Mouse (Mus musculus) Muller cell, postnatal 12 days (primary cell): ENCODE data around the gene Nectin2.
"Not testable (repeated sequence)": the region's sequence is repeated elsewhere in the genome, so short reads cannot be mapped to it uniquely, and the experiment has no call there.

Experiments
- DNase-seq: peaks from one replicate; pipeline ENCODE4 v3.0.0-alpha.2; 2015; ENCODE audit errors: inconsistent ontology term

Nectin2 gene

DNA sequence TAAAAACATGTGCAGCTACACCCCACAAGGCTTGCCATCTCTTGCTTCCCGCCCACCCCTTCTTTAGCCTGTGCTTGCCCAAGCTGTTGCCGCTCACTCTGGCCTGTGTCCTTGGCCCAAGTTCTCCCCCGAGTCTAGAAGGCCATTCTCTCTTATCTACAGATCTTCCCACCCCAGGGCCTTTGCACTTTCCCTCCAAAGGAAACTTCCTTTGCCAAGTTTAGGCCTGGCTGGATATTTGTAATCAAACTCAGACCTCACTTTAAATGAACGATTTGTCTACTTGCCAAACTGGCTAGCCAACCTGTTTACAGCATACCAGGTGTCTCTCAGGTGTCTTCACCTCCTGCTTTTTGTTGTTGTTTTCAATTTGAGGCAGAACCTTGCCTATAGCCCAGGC lies 59.4 kb downstream of the Nectin2 start:
- DNase-seq = no peak

GRCm38 (mm10) chr7:19688611-19689010 lies 61.7 kb downstream of the Nectin2 start:
- DNase-seq = no peak

GRCm38 (mm10) chr7:19688101-19688500 lies 62.2 kb downstream of the Nectin2 start:
- DNase-seq = no peak

- DNase-seq = not testable (repeated sequence)
Measured at GRCm38 (mm10) chr7:19686927-19687583, 63.2 kb downstream of the Nectin2 start.

DNA sequence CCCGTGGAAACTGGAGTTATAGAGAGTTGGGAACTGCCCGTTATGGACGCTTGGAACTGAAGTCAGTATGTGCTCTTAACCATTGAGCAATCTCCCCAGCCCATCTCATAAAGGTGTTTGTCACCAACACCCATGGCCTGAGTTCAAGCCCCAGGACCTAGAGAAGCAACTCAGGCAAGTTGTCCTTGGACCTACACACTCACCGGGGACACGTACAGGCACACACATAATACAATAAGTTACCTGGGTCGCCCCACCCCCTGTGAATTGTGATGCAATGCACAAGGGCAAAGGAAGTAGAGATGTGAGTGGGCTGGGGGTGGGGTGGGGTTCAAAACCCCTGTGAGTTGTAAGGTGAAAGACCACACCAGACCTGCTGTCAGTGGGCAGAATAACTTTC lies 63.8 kb downstream of the Nectin2 start:
- DNase-seq = no peak

GRCm38 (mm10) chr7:19685374-19685773 lies 64.9 kb downstream of the Nectin2 start:
- DNase-seq = no peak

GRCm38 (mm10) chr7:19683771-19684201 lies 66.5 kb downstream of the Nectin2 start:
- DNase-seq = no peak

- DNase-seq = no peak
Measured at GRCm38 (mm10) chr7:19682979-19683378, 67.3 kb downstream of the Nectin2 start.

- DNase-seq = no peak
Measured at GRCm38 (mm10) chr7:19681202-19681694, 69.0 kb downstream of the Nectin2 start, which contains the start of the genes Gm44805 and Apoc4. Gene Gm44805 (minus strand): TSS chr7:19681423. Gene Apoc4 (minus strand): TSS chr7:19681479.

DNA sequence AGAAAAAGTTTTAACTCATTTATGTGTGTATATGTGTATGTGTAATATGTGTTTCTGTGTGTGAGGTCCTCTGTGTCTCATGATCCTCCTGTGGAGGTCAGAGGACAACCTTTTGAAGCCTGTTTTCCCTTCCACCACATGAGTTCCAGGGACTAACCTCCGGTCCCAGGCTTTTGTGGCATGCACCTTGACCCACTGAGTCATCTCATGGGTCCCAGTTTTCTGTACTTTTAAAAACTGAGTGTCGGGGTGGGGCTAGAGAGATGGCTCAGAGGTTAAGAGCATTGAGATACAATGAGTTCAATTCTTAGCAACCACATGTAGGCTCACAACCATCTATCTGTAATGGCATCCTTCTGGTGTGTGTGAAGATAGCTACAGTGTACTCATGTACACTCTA lies 69.6 kb downstream of the Nectin2 start:
- DNase-seq = no peak

- DNase-seq = no peak
Measured at GRCm38 (mm10) chr7:19678901-19679300, 71.4 kb downstream of the Nectin2 start.

DNA sequence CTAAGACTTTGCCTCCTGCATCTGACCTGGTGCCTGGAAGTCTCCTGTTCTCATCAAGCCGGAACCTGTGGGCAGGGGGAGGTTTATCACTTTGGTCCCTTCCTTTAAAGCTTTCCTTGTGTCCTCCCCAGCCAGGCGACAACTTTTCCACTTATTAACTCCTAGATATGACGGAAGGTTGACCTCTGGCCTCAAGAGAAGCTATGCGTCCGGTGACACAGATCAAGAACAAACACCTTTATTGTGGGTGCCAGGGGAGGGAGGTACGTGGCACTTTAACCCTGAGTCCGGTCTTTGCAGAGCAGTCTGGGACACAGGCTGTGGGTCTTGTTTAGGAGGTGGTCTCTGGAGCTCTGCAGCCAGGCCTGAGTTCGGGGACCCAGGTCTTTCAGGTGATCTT lies 72.4 kb downstream of the Nectin2 start, which contains the start of gene Apoc2:
TSS of gene Apoc2 (minus strand) at position 70 of the 400 bp plus-strand sequence.
- no peak for DNase-seq

- no peak for DNase-seq
Measured at GRCm38 (mm10) chr7:19676662-19677061, 73.6 kb downstream of the Nectin2 start.

DNA sequence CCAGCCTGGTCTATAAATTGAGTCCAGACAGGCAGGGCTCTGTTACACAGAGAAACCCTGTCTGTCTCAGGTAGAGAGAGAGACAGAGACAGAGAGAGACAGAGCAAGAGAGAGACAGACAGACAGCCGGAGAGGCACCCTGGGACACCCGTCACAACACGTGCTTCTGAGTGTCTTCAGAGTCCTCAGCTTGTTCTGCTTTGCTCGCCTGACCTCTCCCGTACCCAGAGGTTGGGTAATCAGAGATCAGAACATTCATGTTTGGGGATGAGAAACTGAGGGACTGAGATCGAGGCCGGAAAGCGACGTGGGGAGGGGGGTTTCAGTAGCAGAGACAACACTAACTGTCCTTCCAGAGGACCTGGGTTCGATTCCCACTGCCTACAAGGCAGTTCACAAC lies 74.5 kb downstream of the Nectin2 start:
- no peak for DNase-seq

DNA sequence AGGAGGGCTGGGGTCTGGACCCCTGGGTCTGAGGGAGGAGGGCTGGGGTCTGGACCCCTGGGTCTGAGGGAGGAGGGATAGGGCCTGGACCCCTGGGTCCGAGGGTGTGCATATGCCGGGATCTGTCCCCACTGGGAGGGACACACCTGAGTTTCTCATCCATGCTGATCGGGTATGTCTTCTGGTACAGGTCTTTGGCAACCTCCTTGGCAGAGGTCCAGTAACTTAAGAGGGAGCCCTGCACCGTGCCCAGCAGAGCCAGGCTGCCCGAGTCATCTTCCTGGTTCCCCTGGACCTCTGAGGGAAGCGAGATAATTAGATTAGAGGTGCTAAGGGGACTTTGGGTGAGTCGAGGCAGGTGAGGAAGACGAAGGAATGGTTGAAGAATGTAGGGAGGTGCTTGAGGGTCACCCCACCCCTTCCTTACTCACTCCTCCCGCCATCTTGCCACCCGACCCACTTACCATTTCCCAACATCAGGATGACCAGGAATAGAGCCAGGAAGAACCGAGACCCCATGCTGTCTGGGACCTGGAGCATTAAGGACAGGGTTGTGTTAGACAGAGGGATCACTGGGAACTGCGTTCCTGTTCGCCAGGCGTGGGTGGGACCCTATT lies 77.1 kb downstream of the Nectin2 start:
- no peak for DNase-seq

DNA sequence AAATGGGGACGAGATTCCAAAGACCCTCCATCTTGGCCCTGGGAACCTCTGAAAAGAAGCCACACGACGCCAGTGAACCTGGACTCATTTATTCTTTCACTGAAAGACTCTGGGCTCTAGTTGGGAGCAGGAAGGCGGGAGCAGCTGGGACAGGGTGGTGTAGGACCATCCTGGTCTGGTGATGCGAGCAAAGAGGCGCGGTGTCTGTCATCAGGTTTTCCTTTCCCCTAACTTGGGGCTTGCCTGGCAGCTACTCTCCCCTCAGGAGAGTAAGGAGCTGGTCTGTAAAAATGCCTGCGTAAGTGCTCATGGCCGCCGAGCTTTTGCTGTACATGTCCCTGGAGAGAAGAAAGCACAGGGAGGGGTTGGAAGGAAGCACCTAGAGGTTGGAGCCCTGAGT lies 78.8 kb downstream of the Nectin2 start:
- DNase-seq = no peak

GRCm38 (mm10) chr7:19668947-19669721 lies 81.1 kb downstream of the Nectin2 start:
- peak; percentile 94 for DNase-seq

GRCm38 (mm10) chr7:19667434-19667833 lies 82.8 kb downstream of the Nectin2 start:
- no peak for DNase-seq

GRCm38 (mm10) chr7:19666750-19667149 lies 83.5 kb downstream of the Nectin2 start:
- no peak for DNase-seq
